Mouse (Mus musculus) myocyte (in vitro differentiated cells): ENCODE data around the gene Golga7b.

ENCODE experiments used
- E2F4 ChIP-seq: IDR thresholded peaks from one replicate; pipeline ENCODE4 v1.6.1; 2011; ENCODE audit warnings: mild to moderate bottlenecking, control low read depth, moderate library complexity; ENCODE audit not compliant: insufficient read depth
- MAX ChIP-seq: IDR thresholded peaks from one replicate; pipeline ENCODE4 v1.6.1; 2011; ENCODE audit warnings: low read depth, mild to moderate bottlenecking, control low read depth
- MYOD1 ChIP-seq, 3 experiments: IDR thresholded peaks; one replicate each; pipeline ENCODE4 v1.6.1; 2011; ENCODE audit warnings: control low read depth in 2 of 3, low read depth in 2 of 3, mild to moderate bottlenecking in 2 of 3, moderate library complexity in 1 of 3; ENCODE audit not compliant: insufficient read length in 2 of 3, control insufficient read depth in 1 of 3
- MYOG ChIP-seq, 3 experiments: IDR thresholded peaks; one replicate each; pipeline ENCODE4 v1.6.1; 2011; ENCODE audit warnings: control low read depth in 2 of 3, low read depth in 2 of 3, mild to moderate bottlenecking in 2 of 3; ENCODE audit not compliant: insufficient read length in 2 of 3, control insufficient read depth in 1 of 3, insufficient read depth in 1 of 3
- POLR2A ChIP-seq: IDR thresholded peaks from one replicate; pipeline ENCODE4 v1.6.1; 2011; ENCODE audit warnings: low read depth, mild to moderate bottlenecking, control low read depth, moderate library complexity; ENCODE audit not compliant: insufficient read length
- POLR2AphosphoS2 ChIP-seq: IDR thresholded peaks from one replicate; pipeline ENCODE4 v1.6.1; 2011; ENCODE audit warnings: low read depth, control low read depth; ENCODE audit not compliant: insufficient read length
- REST ChIP-seq: IDR thresholded peaks from one replicate; pipeline ENCODE4 v1.6.1; 2011; ENCODE audit warnings: mild to moderate bottlenecking, control low read depth, moderate library complexity; ENCODE audit not compliant: insufficient read depth, insufficient read length
- SRF ChIP-seq: IDR thresholded peaks from one replicate; pipeline ENCODE4 v1.6.1; 2011; ENCODE audit warnings: low read depth; ENCODE audit not compliant: control insufficient read depth, insufficient read length
- TCF12 ChIP-seq: IDR thresholded peaks from one replicate; pipeline ENCODE4 v1.6.1; 2011; ENCODE audit warnings: mild to moderate bottlenecking, control low read depth; ENCODE audit not compliant: poor library complexity, insufficient read depth, severe bottlenecking
- USF1 ChIP-seq: IDR thresholded peaks from one replicate; pipeline ENCODE4 v1.6.1; 2011; ENCODE audit warnings: low read depth, mild to moderate bottlenecking, control low read depth, moderate library complexity

DNA sequence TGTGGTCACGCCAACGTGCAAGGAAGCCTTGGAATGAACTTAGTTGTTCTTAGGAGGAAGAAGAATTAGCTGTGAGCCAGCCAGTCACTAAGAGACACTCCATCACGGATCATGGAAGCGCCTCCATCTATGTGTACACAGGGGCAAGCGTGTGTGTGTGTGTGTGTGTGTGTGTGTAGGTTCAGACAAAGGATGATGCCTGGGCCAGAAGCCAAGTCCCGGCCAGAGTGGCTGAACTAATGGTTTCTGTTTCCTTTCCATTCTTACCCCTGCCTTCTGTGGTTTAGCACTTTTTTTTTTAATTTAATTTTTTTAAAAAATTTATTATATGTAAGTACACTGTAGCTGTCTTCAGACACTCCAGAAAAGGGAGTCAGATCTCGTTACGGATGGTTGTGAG is 13.1 kb downstream of the Golga7b start:
- no peak for TF ChIP-seq POLR2A
- no peak for TF ChIP-seq POLR2AphosphoS2
- TF ChIP-seq TCF12: no peak
- TF ChIP-seq MAX: no peak
- no peak for TF ChIP-seq SRF
- TF ChIP-seq REST: no peak
- TF ChIP-seq MYOG (IDR thresholded peaks at IDR 0.05; ENCODE audit: control insufficient read depth in 1 of 3, insufficient read depth in 1 of 3, insufficient read length in 2 of 3, low read depth in 2 of 3): no peak
- no peak for TF ChIP-seq USF1
- no peak for TF ChIP-seq MYOD1 (IDR thresholded peaks at IDR 0.05; ENCODE audit: control insufficient read depth in 1 of 3, insufficient read length in 2 of 3, low read depth in 2 of 3)
- TF ChIP-seq E2F4: no peak
